Mouse (Mus musculus) testis, adult 2 months (tissue): Measurements from ENCODE around the gene Zfp575.

Experiments
- CTCF ChIP-seq: fragments of 200-500 bp; IDR thresholded peaks from 2 replicates; pipeline ENCODE4 v1.5.1; 2012; ENCODE audit warnings: low read depth, mild to moderate bottlenecking, inconsistent platforms, low read length, moderate library complexity; ENCODE audit not compliant: control insufficient read depth, insufficient read depth, insufficient replicate concordance
- POLR2A ChIP-seq: fragments of 200-500 bp; IDR thresholded peaks from 2 replicates; pipeline ENCODE4 v1.6.1; 2012; ENCODE audit warnings: low read depth, mild to moderate bottlenecking, inconsistent platforms, low read length, moderate library complexity; ENCODE audit not compliant: control insufficient read depth

DNA sequence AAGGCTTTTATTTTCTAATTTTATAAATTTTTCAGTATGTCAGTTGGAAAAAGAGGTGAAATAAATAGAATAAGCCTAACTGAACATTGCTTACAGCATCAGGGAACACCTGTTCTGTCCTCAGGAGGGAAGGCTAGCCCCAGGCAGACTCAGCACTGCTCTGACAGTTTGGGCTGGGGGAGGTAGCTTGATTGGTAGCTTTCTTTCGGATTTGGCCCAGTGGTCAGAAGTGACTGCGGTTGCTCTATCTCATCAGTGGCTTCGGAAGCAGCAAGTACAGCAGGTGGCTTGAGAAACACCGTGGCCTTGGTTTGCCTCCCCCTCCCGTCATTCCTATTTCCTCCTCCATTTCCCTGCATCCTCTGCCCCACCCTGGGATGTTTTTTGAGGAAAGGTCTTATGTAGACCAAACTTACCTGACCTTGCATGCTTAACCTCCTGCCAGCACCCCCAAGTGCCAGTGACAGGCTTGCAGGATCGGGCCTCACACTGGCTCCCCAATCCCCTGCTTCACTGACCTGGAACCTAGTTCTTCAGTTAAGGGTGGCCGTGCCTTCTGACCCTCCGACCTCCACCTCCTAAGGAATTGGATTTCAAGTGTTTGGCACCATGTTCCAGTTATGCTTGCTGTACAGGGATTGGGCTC, 24.1 kb downstream of the Zfp575 start:
- TF ChIP-seq CTCF = no peak
- TF ChIP-seq POLR2A = no peak
